Mouse (Mus musculus) embryonic facial prominence, embryonic 14.5 days (tissue): ENCODE data around the gene Zfp316. TPM values are rescaled to one million over a fixed set of nuclear protein-coding genes. Genes with fewer than 3 reads are reported as not detected.

Experiments
- ATAC-seq: fragments of 200-750 bp; cut with Nextera tagmentation; 2 replicates; pipeline ENCODE4 v1.8.0; 2017; ENCODE audit warnings: low read depth, moderate number of reproducible peaks, moderate TSS enrichment
- DNase-seq: peaks from one replicate; pipeline ENCODE4 v3.0.0-alpha.2; 2015; ENCODE audit warnings: low spot score
- H3K27ac ChIP-seq: fragments of 300-500 bp; sonication (generic); replicated peaks from 2 replicates; pipeline ENCODE4 v1.5.1; 2014; ENCODE audit warnings: low read depth, mild to moderate bottlenecking, low read length, moderate library complexity
- H3K27me3 ChIP-seq: fragments of 300-500 bp; sonication (generic); replicated peaks from 2 replicates; pipeline ENCODE4 v1.6.1; 2014; ENCODE audit warnings: low read length; ENCODE audit not compliant: control insufficient read depth, insufficient read depth
- H3K36me3 ChIP-seq: fragments of 300-500 bp; sonication (generic); 2 replicates; pipeline ENCODE4 v1.6.1; 2014; ENCODE audit warnings: low read length, mixed read lengths; ENCODE audit not compliant: control insufficient read depth, insufficient read depth
- H3K4me1 ChIP-seq: fragments of 300-500 bp; sonication (generic); 2 replicates; pipeline ENCODE4 v1.6.1; 2014; ENCODE audit warnings: antibody characterized with exemption, low read length; ENCODE audit not compliant: control insufficient read depth, insufficient read depth
- H3K4me2 ChIP-seq: fragments of 300-500 bp; sonication (generic); 2 replicates; pipeline ENCODE4 v1.6.1; 2014; ENCODE audit warnings: low read depth, mild to moderate bottlenecking, low read length, moderate library complexity, mixed read lengths
- H3K4me3 ChIP-seq: fragments of 300-500 bp; sonication (generic); 2 replicates; pipeline ENCODE4 v1.5.1; 2014; ENCODE audit warnings: low read depth, mild to moderate bottlenecking, low read length
- H3K9ac ChIP-seq: fragments of 300-500 bp; sonication (generic); 2 replicates; pipeline ENCODE4 v1.6.1; 2014; ENCODE audit warnings: low read depth, mild to moderate bottlenecking, low read length, moderate library complexity, mixed read lengths
- H3K9me3 ChIP-seq: fragments of 300-500 bp; sonication (generic); 2 replicates; pipeline ENCODE4 v1.6.1; 2016; ENCODE audit warnings: low read length; ENCODE audit not compliant: control insufficient read depth
- WGBS: fragments of 180-500 bp; shearing (Covaris S2); extraction: QIAGEN DNeasy Blood & Tissue Kit; methylation state at CpG from one replicate; pipeline ENCODE4 v1.1.7; 2014; 5-methylcytosine and 5-hydroxymethylcytosine counted together
- polyA plus RNA-seq: library from polyadenylated mRNA; unstranded; fragments of >200 nt; fragmentation: Nextera tagmentation; extraction: Ambion mirVana; gene quantifications from 2 replicates; pipeline ENCODE4 v1.2.1, GENCODE M21; 2014

Gene Zfp316
- polyA plus RNA-seq, 1 experiment from 2014 or later = 1.4 TPM

DNA sequence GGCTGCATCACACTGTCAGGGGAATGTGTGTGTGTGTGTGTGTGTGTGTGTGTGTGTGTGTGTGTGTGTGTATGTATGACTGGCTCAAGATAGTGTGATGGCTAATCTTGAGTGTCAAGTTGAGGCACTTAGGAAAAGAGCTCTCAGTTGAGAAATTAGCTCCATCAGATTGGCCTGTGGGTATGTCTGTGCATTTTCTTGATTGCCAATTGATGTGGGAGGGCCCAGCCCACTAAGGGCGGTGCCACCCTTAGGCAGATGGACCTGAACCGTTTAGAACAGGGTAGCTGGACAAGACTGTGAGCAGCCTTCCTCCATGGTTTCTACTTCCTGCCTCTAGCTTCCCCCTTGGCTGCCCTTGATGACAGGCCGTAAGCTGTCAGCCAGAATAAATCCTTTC lies 2.3 kb upstream of the Zfp316 start:
- Histone ChIP-seq H3K4me3 (no peak overlapping the region), H3K4me1 (peaks cover 7% of the 10 kb centered on the region), H3K27ac (no peak overlapping the region), H3K27me3 (0 out of 2 replicates have a peak, but pooled peaks cover 4% of the 10 kb centered on the region), H3K9ac (no peak overlapping the region), H3K4me2 (no peak overlapping the region), H3K36me3 (no peaks in the 10 kb centered on the region), H3K9me3 (no peaks in the 10 kb centered on the region)
- DNase-seq = no peak
- no peak for ATAC-seq
- WGBS = 58% methylated on average over 3 of the region's 3 CpGs

DNA sequence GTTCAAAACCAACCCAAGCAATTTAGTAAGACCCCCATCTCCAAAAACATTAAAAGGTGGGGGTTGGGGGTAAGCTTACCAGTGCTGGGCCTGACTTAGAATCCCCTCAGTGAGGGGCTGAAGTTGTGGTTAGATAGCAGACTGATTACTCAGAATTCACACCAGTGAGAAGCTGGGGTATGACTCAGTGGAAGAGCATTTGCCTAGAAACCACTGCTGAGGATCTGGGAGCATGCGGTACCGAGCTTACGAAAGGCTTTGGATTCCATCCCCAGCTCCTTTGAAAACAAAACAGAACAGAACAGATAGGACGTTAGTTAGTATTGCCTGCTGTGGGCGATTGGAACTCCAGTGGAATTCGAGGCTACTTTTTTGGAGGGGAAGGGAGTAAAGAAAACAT lies 1.8 kb upstream of the Zfp316 start:
- Histone ChIP-seq H3K27ac (no peak overlapping the region), H3K4me1 (peaks cover 7% of the 10 kb centered on the region), H3K27me3 (0 out of 2 replicates have a peak, but pooled peaks cover 4% of the 10 kb centered on the region), H3K36me3 (no peaks in the 10 kb centered on the region), H3K4me3 (no peak overlapping the region), H3K9me3 (no peaks in the 10 kb centered on the region), H3K4me2 (no peak overlapping the region), H3K9ac (no peak overlapping the region)
- 81% methylated on average over 6 of the region's 6 CpGs for WGBS
- DNase-seq (no peak), ATAC-seq (no peak)

DNA sequence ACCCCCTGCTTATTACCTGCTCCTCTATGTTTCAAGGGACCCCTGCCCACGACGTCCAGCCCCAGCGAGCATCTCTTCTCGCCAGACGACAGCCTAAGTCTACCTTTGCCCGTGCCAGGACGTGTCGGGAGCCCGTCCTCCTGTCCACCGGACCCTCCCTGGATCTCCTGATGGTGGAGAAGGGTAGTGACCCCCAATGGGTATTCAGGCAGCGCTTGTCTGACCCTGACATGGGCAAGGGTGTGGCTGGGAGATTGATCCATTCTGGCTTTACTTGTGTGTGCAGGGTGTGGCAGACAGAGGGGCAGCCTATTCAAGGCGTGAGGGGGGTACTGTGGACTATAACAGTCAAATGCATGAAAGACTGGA lies 313 bp upstream of the Zfp316 start:
- H3K4me3 ChIP-seq = peak overlapping the region; percentile 95
- DNase-seq (no peak), ATAC-seq (no peak)
- H3K36me3 ChIP-seq = no peaks in the 10 kb centered on the region
- no peak overlapping the region for H3K27ac ChIP-seq
- no peaks in the 10 kb centered on the region for H3K9me3 ChIP-seq
- 6% methylated on average over 12 of the region's 12 CpGs for WGBS
- H3K4me1 ChIP-seq = peaks cover 7% of the 10 kb centered on the region
- H3K27me3 ChIP-seq = no peaks in the 10 kb centered on the region
- peak overlapping the region; percentile 91 for H3K9ac ChIP-seq
- H3K4me2 ChIP-seq = peak overlapping the region; percentile 95

DNA sequence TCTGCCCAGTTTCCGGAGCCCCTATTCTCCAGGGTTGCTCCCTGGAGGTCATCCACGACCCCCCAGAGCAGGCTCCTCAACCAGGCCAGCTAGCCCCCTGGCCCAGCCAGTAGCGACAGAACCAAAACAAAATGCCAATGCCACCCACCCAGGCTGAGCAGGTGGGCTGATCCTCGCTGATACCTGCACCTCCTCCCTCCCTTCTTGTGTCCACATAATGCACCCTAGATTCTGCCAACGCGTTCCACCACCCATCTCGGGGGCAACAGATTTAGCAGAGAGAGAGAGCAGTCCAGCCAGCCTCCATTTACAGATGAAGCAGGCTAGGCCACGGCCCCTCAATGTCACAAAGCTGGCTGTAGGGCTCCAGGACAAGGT lies 848 bp downstream of the Zfp316 start:
- H3K4me1 ChIP-seq = peaks cover 7% of the 10 kb centered on the region
- WGBS = 21% methylated on average over 8 of the region's 8 CpGs
- peak overlapping the region; percentile 95 for H3K4me2 ChIP-seq
- H3K36me3 ChIP-seq = peaks cover 5% of the 10 kb centered on the region
- peak overlapping the region; percentile 91 for H3K9ac ChIP-seq
- no peak for DNase-seq
- H3K27ac ChIP-seq = no peak overlapping the region
- ATAC-seq = no peak
- no peaks in the 10 kb centered on the region for H3K9me3 ChIP-seq
- H3K4me3 ChIP-seq = peak overlapping the region; percentile 95
- H3K27me3 ChIP-seq = no peaks in the 10 kb centered on the region

DNA sequence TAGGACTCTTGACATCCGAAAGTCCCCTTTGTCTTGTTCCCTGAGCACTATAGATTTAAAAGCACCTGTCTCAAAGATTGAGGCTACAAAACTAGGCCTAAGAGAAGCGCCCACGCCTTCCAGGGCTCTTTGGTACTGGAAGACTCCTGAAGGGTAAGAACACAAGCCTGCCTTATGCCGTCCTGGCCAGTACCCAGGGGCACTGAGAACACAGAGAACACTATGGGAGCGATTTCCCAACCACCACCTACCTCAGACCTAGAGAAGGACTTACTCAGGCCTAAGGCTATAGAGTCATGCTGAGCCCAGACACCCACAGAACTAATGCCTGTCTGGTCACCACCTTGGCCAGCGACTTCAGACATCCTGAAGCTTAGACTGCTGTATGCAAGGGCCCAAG lies 3.0 kb downstream of the Zfp316 start:
- no peak overlapping the region for H3K4me2 ChIP-seq
- no peaks in the 10 kb centered on the region for H3K9me3 ChIP-seq
- no peak overlapping the region for H3K27ac ChIP-seq
- no peaks in the 10 kb centered on the region for H3K27me3 ChIP-seq
- H3K4me3 ChIP-seq = no peak overlapping the region
- ATAC-seq = no peak
- peaks cover 26% of the 10 kb centered on the region for H3K36me3 ChIP-seq
- H3K4me1 ChIP-seq = peaks cover 7% of the 10 kb centered on the region
- WGBS = 88% methylated on average over 6 of the region's 6 CpGs
- H3K9ac ChIP-seq = no peak overlapping the region
- no peak for DNase-seq

DNA sequence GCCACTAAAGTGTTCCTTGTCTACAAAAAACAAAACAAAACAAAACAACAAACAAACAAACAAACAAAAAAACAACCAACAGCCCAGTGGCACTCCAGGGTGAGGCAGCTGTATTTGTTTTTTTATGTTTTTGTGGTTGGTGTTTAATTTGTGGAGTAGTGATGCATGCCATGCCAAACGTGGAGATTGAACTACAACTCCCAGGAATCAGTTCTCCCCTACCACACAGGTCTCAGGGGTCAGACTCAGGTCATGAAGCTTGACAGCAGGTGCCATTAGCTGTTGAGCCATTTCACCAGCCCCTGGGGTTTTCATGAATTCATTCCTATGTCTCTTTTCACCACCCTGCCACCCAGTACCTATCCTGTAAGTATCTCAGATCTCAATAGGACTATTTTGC lies 4.4 kb downstream of the Zfp316 start:
- Histone ChIP-seq H3K9me3 (no peaks in the 10 kb centered on the region), H3K4me1 (peaks cover 7% of the 10 kb centered on the region), H3K27ac (no peak overlapping the region), H3K9ac (no peak overlapping the region), H3K27me3 (no peaks in the 10 kb centered on the region), H3K4me2 (no peak overlapping the region), H3K4me3 (no peak overlapping the region), H3K36me3 (peaks cover 32% of the 10 kb centered on the region)
- DNase-seq (no peak), ATAC-seq (no peak)
- WGBS = 44% methylated on average over 1 of the region's 1 CpGs

DNA sequence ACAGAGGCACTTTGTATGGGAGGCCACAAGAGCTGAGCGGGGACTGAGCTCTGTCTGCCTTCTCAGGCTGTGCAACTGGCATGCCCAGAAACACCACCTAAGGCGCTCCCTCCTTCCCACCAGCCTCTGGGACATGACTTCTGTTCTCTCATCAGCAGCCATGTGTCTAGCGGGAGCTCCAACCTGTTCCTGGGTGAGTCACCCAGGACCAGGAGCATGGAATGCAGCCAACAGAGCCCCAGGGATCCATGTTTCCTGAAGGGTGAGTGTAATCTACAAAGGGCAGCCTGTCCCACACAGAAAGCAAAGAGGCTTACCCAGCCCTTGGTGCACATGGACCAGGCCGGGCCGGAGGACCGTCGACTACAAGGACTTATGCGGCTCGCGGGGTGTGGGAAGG lies 5.1 kb downstream of the Zfp316 start:
- WGBS = 88% methylated on average over 10 of the region's 10 CpGs
- Histone ChIP-seq H3K4me2 (no peak overlapping the region), H3K9ac (no peak overlapping the region), H3K4me1 (peaks cover 7% of the 10 kb centered on the region), H3K9me3 (no peaks in the 10 kb centered on the region), H3K4me3 (no peak overlapping the region), H3K36me3 (peaks cover 40% of the 10 kb centered on the region), H3K27ac (no peak overlapping the region), H3K27me3 (no peaks in the 10 kb centered on the region)
- ATAC-seq = no peak
- no peak for DNase-seq

DNA sequence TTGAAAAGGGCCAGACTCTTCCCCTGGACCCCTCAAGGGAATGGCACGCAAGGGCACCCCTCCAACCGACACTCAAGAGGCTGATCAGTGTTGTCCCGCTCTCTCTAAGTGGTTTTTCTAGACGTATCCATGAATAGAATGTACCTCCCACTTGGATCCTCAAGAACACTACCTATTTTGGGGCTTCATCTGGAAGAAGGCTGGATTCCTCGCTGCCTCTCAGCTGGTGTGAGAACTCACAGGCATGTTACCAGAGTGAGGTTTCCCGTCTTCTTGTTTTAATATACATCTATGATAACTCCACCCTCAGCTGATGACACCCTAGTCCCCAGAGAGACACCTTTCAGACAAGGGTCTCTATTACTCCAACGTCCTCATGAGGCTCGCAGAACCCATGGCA lies 8.2 kb downstream of the Zfp316 start:
- no peak overlapping the region for H3K4me3 ChIP-seq
- no peak for ATAC-seq

DNA sequence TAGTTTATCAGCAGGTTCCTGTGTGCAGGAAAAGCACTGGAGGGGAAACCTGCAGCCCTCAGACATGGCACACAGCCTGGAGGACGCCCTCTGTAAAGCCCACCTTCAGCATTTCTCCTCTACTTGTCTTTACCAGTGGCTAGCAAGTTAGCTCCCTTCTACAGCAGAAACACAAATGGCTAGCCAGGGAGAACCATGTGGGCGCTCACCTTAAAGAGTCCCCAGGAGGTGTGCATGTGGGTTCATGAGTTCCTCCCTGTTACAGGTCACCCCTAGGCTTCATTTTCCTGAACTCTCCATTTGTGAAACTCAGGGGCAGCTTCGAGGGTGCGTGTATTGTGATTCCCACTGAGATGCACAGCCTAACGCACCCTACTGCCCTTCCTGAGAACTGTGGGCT lies 14.0 kb downstream of the Zfp316 start:
- WGBS = 94% methylated on average over 5 of the region's 5 CpGs
- DNase-seq (no peak), ATAC-seq (no peak)
- Histone ChIP-seq H3K9me3 (no peaks in the 10 kb centered on the region), H3K4me2 (no peak overlapping the region), H3K4me3 (no peak overlapping the region), H3K9ac (no peak overlapping the region), H3K27ac (no peak overlapping the region), H3K36me3 (peaks cover 86% of the 10 kb centered on the region), H3K4me1 (peaks cover 5% of the 10 kb centered on the region; the same call in 1 of the 2 replicates), H3K27me3 (peaks cover 68% of the 10 kb centered on the region)

More for the DNA sequence above, 8.2 kb downstream of the Zfp316 start:
- Histone ChIP-seq H3K9ac (no peak overlapping the region), H3K4me1 (no peaks in the 10 kb centered on the region), H3K36me3 (peaks cover 60% of the 10 kb centered on the region), H3K9me3 (no peaks in the 10 kb centered on the region), H3K4me2 (no peak overlapping the region), H3K27ac (no peak overlapping the region), H3K27me3 (peaks cover 15% of the 10 kb centered on the region)
- DNase-seq = no peak
- WGBS = 92% methylated on average over 8 of the region's 8 CpGs
